Mouse (Mus musculus) liver, adult 2 months (tissue): ENCODE results near the gene Sit1. TPM values are rescaled to one million over a fixed set of nuclear protein-coding genes. Genes with fewer than 3 reads are reported as not detected.
A peak's percentile ranks its signal among the peaks of the same experiment; 100 is the strongest.

Experiments used
- DNase-seq: peaks from one replicate; pipeline ENCODE4 v3.0.0-alpha.2; 2011; ENCODE audit warnings: low read depth, low spot score; ENCODE audit errors: extremely low read depth
- H3K27ac ChIP-seq: fragments of 200-500 bp; replicated peaks from 2 replicates; pipeline ENCODE4 v1.5.1; 2012; ENCODE audit warnings: low read depth, mild to moderate bottlenecking, control low read depth, inconsistent platforms, low read length; ENCODE audit not compliant: insufficient read depth
- H3K27me3 ChIP-seq: fragments of 200-500 bp; 2 replicates; pipeline ENCODE4 v1.6.1; 2012; ENCODE audit warnings: mild to moderate bottlenecking, moderate library complexity, low read length, inconsistent platforms; ENCODE audit not compliant: control insufficient read depth, insufficient read depth
- H3K36me3 ChIP-seq: fragments of 200-500 bp; 2 replicates; pipeline ENCODE4 v1.6.1; 2012; ENCODE audit warnings: low read length, inconsistent platforms; ENCODE audit not compliant: control insufficient read depth, insufficient read depth
- H3K4me1 ChIP-seq: fragments of 200-500 bp; 2 replicates; pipeline ENCODE4 v1.6.1; 2011; ENCODE audit warnings: low read length; ENCODE audit not compliant: control insufficient read depth, insufficient read depth
- H3K4me3 ChIP-seq: fragments of 200-500 bp; 2 replicates; pipeline ENCODE4 v1.5.1; 2011; ENCODE audit warnings: low read depth, mild to moderate bottlenecking, control low read depth, low read length, moderate library complexity; ENCODE audit not compliant: insufficient read depth
- H3K79me2 ChIP-seq: fragments of 200-500 bp; 2 replicates; pipeline ENCODE4 v1.6.1; 2012; ENCODE audit warnings: inconsistent platforms, mild to moderate bottlenecking, low read length, moderate library complexity; ENCODE audit not compliant: control insufficient read depth, insufficient read depth
- H3K9ac ChIP-seq: fragments of 200-500 bp; 2 replicates; pipeline ENCODE4 v1.6.1; 2012; ENCODE audit warnings: low read depth, mild to moderate bottlenecking, control low read depth, inconsistent platforms, low read length
- CTCF ChIP-seq: fragments of 200-500 bp; IDR thresholded peaks from 2 replicates; pipeline ENCODE4 v1.5.1; 2011; ENCODE audit warnings: low read depth, low read length, control low read depth
- POLR2A ChIP-seq: fragments of 200-500 bp; IDR thresholded peaks from 2 replicates; pipeline ENCODE4 v1.6.1; 2011; ENCODE audit warnings: low read length, control low read depth; ENCODE audit not compliant: insufficient read depth; ENCODE audit errors: extremely low read depth
- WGBS: fragments of 180-500 bp; shearing (Covaris S2); methylation state at CpG from one replicate; pipeline ENCODE4 v1.1.7; 2018; 5-methylcytosine and 5-hydroxymethylcytosine counted together
- polyA plus RNA-seq: library from polyadenylated mRNA; depleted of rRNA; stranded (reverse); fragments of >200 nt; gene quantifications from 2 replicates; pipeline ENCODE4 v1.2.3, GENCODE M21; 2012
- total RNA-seq: library from RNA; depleted of rRNA; stranded (reverse); fragments of >200 nt; gene quantifications from 2 replicates; pipeline ENCODE4 v1.2.3, GENCODE M21; 2014

Gene Sit1
- total and polyA plus RNA-seq, 2 experiments, result 0.13 TPM; not detected in 1

GRCm38 (mm10) chr4:43497946-43498345 lies 14.4 kb upstream of the Sit1 start:
- no peak overlapping the region for H3K27ac ChIP-seq
- H3K27me3 ChIP-seq, result no peaks in the 10 kb centered on the region
- no peaks in the 10 kb centered on the region for H3K79me2 ChIP-seq
- no peaks in the 10 kb centered on the region for H3K36me3 ChIP-seq
- TF ChIP-seq POLR2A, result no peak
- TF ChIP-seq CTCF, result no peak
- no peak overlapping the region for H3K4me3 ChIP-seq
- H3K9ac ChIP-seq, result no peak overlapping the region
- H3K4me1 ChIP-seq, result peaks cover 10% of the 10 kb centered on the region
- DNase-seq, result no peak
- 81% methylated on average over 4 of the region's 4 CpGs for WGBS

- no peaks in the 10 kb centered on the region for H3K27me3 ChIP-seq
- peak; percentile 50 for DNase-seq
- no peaks in the 10 kb centered on the region for H3K36me3 ChIP-seq
- H3K4me3 ChIP-seq, result no peak overlapping the region
- no peak overlapping the region for H3K9ac ChIP-seq
- no peak for TF ChIP-seq POLR2A
- TF ChIP-seq CTCF, result no peak
- 95% methylated on average over 8 of the region's 8 CpGs for WGBS
- H3K4me1 ChIP-seq, result peaks cover 10% of the 10 kb centered on the region
- H3K27ac ChIP-seq, result no peak overlapping the region
- H3K79me2 ChIP-seq, result no peaks in the 10 kb centered on the region
These were observed 13.9 kb upstream of the Sit1 start for GRCm38 (mm10) chr4:43497405-43497804.

- no peak for DNase-seq
- WGBS, result 75% methylated on average over 6 of the region's 6 CpGs
- TF ChIP-seq CTCF (no peak), POLR2A (no peak)
These were observed 13.1 kb upstream of the Sit1 start for GRCm38 (mm10) chr4:43496587-43496986.

GRCm38 (mm10) chr4:43493846-43494240 lies 10.3 kb upstream of the Sit1 start:
- Histone ChIP-seq H3K4me3 (peak overlapping the region; percentile 86), H3K9ac (peak overlapping the region; percentile 90), H3K36me3 (no peaks in the 10 kb centered on the region), H3K79me2 (no peaks in the 10 kb centered on the region), H3K27ac (peak overlapping the region; percentile 75), H3K27me3 (no peaks in the 10 kb centered on the region), H3K4me1 (peaks cover 5% of the 10 kb centered on the region)
- peak; percentile 61 for DNase-seq
- TF ChIP-seq CTCF (no peak), POLR2A (no peak)
- WGBS, result under 1% methylated on average over 9 of the region's 9 CpGs

More at GRCm38 (mm10) chr4:43496587-43496986, 13.1 kb upstream of the Sit1 start:
- no peaks in the 10 kb centered on the region for H3K36me3 ChIP-seq
- H3K79me2 ChIP-seq, result no peaks in the 10 kb centered on the region
- H3K27me3 ChIP-seq, result no peaks in the 10 kb centered on the region
- H3K4me1 ChIP-seq, result peaks cover 10% of the 10 kb centered on the region
- H3K27ac ChIP-seq, result no peak overlapping the region
- no peak overlapping the region for H3K9ac ChIP-seq
- H3K4me3 ChIP-seq, result no peak overlapping the region

GRCm38 (mm10) chr4:43493186-43493845 lies 9.8 kb upstream of the Sit1 start:
- Histone ChIP-seq H3K36me3 (no peaks in the 10 kb centered on the region), H3K9ac (peak overlapping the region; percentile 90), H3K4me1 (peaks cover 5% of the 10 kb centered on the region), H3K27me3 (no peaks in the 10 kb centered on the region), H3K27ac (peak overlapping the region; percentile 75), H3K4me3 (peak overlapping the region; percentile 86), H3K79me2 (no peaks in the 10 kb centered on the region)
- no peak for TF ChIP-seq CTCF
- peak; percentile 75 for TF ChIP-seq POLR2A
- peak; percentile 81 for DNase-seq
- under 1% methylated on average over 47 of the region's 47 CpGs for WGBS

GRCm38 (mm10) chr4:43492821-43493185 lies 9.3 kb upstream of the Sit1 start, which contains the start of gene Ccdc107:
Gene Ccdc107, plus strand, starts transcription at chr4:43492900.
- Histone ChIP-seq H3K4me1 (peaks cover 5% of the 10 kb centered on the region), H3K79me2 (no peaks in the 10 kb centered on the region), H3K4me3 (peak within 1 kb of the TSS; percentile 86), H3K27me3 (no peaks in the 10 kb centered on the region), H3K36me3 (no peaks in the 10 kb centered on the region), H3K27ac (peak within 1 kb of the TSS; percentile 75), H3K9ac (peak within 1 kb of the TSS; percentile 90)
- TF ChIP-seq CTCF (no peak), POLR2A (no peak)
- WGBS, result 1% methylated on average over 25 of the region's 25 CpGs
- DNase-seq, result peak; percentile 95
